Mouse (Mus musculus): ENCODE results near the gene Arhgap15.

Gene Arhgap15

GRCm38 (mm10) chr2:43783759-43784735, 35.4 kb downstream of the Arhgap15 start:
- no peak for DNase-seq (ENCODE audit: low spot score)

GRCm38 (mm10) chr2:43786101-43786500, 37.5 kb downstream of the Arhgap15 start:
- no peak for DNase-seq (ENCODE audit: low spot score)

GRCm38 (mm10) chr2:43787141-43787540, 38.5 kb downstream of the Arhgap15 start:
- DNase-seq (ENCODE audit: low spot score): no peak

GRCm38 (mm10) chr2:43788484-43788883, 39.9 kb downstream of the Arhgap15 start:
- DNase-seq (ENCODE audit: low spot score): no peak

GRCm38 (mm10) chr2:43790049-43790693, 41.5 kb downstream of the Arhgap15 start:
- no peak for DNase-seq (ENCODE audit: low spot score)

- no peak for DNase-seq (ENCODE audit: low spot score)
Observed at GRCm38 (mm10) chr2:43791575-43791974, 43.0 kb downstream of the Arhgap15 start.

GRCm38 (mm10) chr2:43793105-43793504, 44.5 kb downstream of the Arhgap15 start:
- DNase-seq (ENCODE audit: low spot score): no peak

- no peak for DNase-seq (ENCODE audit: low spot score)
Observed at GRCm38 (mm10) chr2:43794700-43795099, 46.1 kb downstream of the Arhgap15 start.

- no peak for DNase-seq (ENCODE audit: low spot score)
Observed at GRCm38 (mm10) chr2:43796448-43796847, 47.8 kb downstream of the Arhgap15 start.

- no peak for DNase-seq (ENCODE audit: low spot score)
Observed at GRCm38 (mm10) chr2:43805960-43806744, 57.5 kb downstream of the Arhgap15 start.

- DNase-seq (ENCODE audit: low spot score): no peak
Observed at GRCm38 (mm10) chr2:43815896-43816787, 67.5 kb downstream of the Arhgap15 start.

GRCm38 (mm10) chr2:43816788-43817581, 68.4 kb downstream of the Arhgap15 start:
- peak; percentile 34 for DNase-seq (ENCODE audit: low spot score)

- no peak for DNase-seq (ENCODE audit: low spot score)
Observed at GRCm38 (mm10) chr2:43835931-43836330, 87.3 kb downstream of the Arhgap15 start.

- no peak for DNase-seq (ENCODE audit: low spot score)
Observed at GRCm38 (mm10) chr2:43841644-43842043, 93.0 kb downstream of the Arhgap15 start.

GRCm38 (mm10) chr2:43851195-43851594, 102.6 kb downstream of the Arhgap15 start:
- DNase-seq (ENCODE audit: low spot score): no peak

GRCm38 (mm10) chr2:43862709-43863108, 114.1 kb downstream of the Arhgap15 start:
- DNase-seq (ENCODE audit: low spot score): no peak

GRCm38 (mm10) chr2:43902403-43902973, 153.9 kb downstream of the Arhgap15 start:
- DNase-seq (ENCODE audit: low spot score): peak; percentile 71

- no peak for DNase-seq (ENCODE audit: low spot score)
Observed at GRCm38 (mm10) chr2:43907496-43907895, 158.9 kb downstream of the Arhgap15 start.

GRCm38 (mm10) chr2:43914104-43914503, 165.5 kb downstream of the Arhgap15 start:
- no peak for DNase-seq (ENCODE audit: low spot score)

- peak; percentile 35 for DNase-seq (ENCODE audit: low spot score)
Observed at GRCm38 (mm10) chr2:43923863-43924340, 175.3 kb downstream of the Arhgap15 start.
